Mouse (Mus musculus): ENCODE measurements around the gene Ppp1r1c. TPM values are rescaled to one million over a fixed set of nuclear protein-coding genes. Genes with fewer than 3 reads are reported as not detected.
A peak's percentile ranks its signal among the peaks of the same experiment; 100 is the strongest.
"Not testable (repeated sequence)": the region's sequence is repeated elsewhere in the genome, so short reads cannot be mapped to it uniquely, and the experiment has no call there.

The Ppp1r1c gene
- polyA plus RNA-seq, 1 experiment from 2014 or later, result not detected

GRCm38 (mm10) chr2:79815708-79816484, 108.3 kb downstream of the Ppp1r1c start:
- Histone ChIP-seq H3K36me3 (no peaks in the 10 kb centered on the region), H3K27me3 (ENCODE audit: low read depth, poor library complexity, severe bottlenecking) (no peaks in the 10 kb centered on the region), H3K27ac (no peak overlapping the region), H3K9me3 (replicated peaks) (no peaks in the 10 kb centered on the region), H3K4me1 (no peaks in the 10 kb centered on the region), H3K4me3 (no peak overlapping the region)
- no peak for DNase-seq (ENCODE audit: low spot score)
- 64% methylated on average over 3 of the region's 3 CpGs for WGBS

GRCm38 (mm10) chr2:79819543-79819942, 112.0 kb downstream of the Ppp1r1c start:
- DNase-seq (ENCODE audit: low spot score), result no peak
- Histone ChIP-seq H3K36me3 (no peaks in the 10 kb centered on the region), H3K27me3 (ENCODE audit: low read depth, poor library complexity, severe bottlenecking) (no peaks in the 10 kb centered on the region), H3K4me3 (no peak overlapping the region), H3K27ac (no peak overlapping the region), H3K4me1 (no peaks in the 10 kb centered on the region), H3K9me3 (replicated peaks) (no peaks in the 10 kb centered on the region)
- 88% methylated on average over 3 of the region's 3 CpGs for WGBS

- no peaks in the 10 kb centered on the region for H3K36me3 ChIP-seq
- no peak overlapping the region for H3K27ac ChIP-seq
- no peaks in the 10 kb centered on the region for H3K27me3 ChIP-seq (ENCODE audit: low read depth, poor library complexity, severe bottlenecking)
- H3K4me1 ChIP-seq, result no peaks in the 10 kb centered on the region
- no peak overlapping the region for H3K4me3 ChIP-seq
- H3K9me3 ChIP-seq (replicated peaks), result no peaks in the 10 kb centered on the region
- DNase-seq (ENCODE audit: low spot score), result no peak
- 73% methylated on average over 4 of the region's 4 CpGs for WGBS
Measured at GRCm38 (mm10) chr2:79825853-79826252, 118.3 kb downstream of the Ppp1r1c start.

- Histone ChIP-seq H3K4me3 (no peak overlapping the region), H3K9me3 (replicated peaks) (no peaks in the 10 kb centered on the region), H3K27me3 (ENCODE audit: low read depth, poor library complexity, severe bottlenecking) (no peaks in the 10 kb centered on the region), H3K36me3 (no peaks in the 10 kb centered on the region), H3K27ac (no peak overlapping the region), H3K4me1 (no peaks in the 10 kb centered on the region)
- no peak for DNase-seq (ENCODE audit: low spot score)
- 84% methylated on average over 6 of the region's 6 CpGs for WGBS
Measured at GRCm38 (mm10) chr2:79839090-79839489, 131.5 kb downstream of the Ppp1r1c start.

- Histone ChIP-seq H3K27me3 (ENCODE audit: low read depth, poor library complexity, severe bottlenecking) (no peaks in the 10 kb centered on the region), H3K9me3 (replicated peaks) (no peaks in the 10 kb centered on the region), H3K4me1 (no peaks in the 10 kb centered on the region), H3K36me3 (no peaks in the 10 kb centered on the region), H3K4me3 (no peak overlapping the region), H3K27ac (no peak overlapping the region)
- DNase-seq (ENCODE audit: low spot score), result no peak
- 82% methylated on average over 5 of the region's 5 CpGs for WGBS
Measured at GRCm38 (mm10) chr2:79839513-79839912, 131.9 kb downstream of the Ppp1r1c start.

- not testable (repeated sequence) for DNase-seq (ENCODE audit: low spot score); H3K4me3 ChIP-seq; H3K27me3 ChIP-seq (ENCODE audit: low read depth, poor library complexity, severe bottlenecking); H3K4me1 ChIP-seq; H3K36me3 ChIP-seq; H3K9me3 ChIP-seq (replicated peaks); H3K27ac ChIP-seq
- 87% methylated on average over 13 of the region's 13 CpGs for WGBS
Measured at GRCm38 (mm10) chr2:79847396-79847795, 139.8 kb downstream of the Ppp1r1c start.

DNA sequence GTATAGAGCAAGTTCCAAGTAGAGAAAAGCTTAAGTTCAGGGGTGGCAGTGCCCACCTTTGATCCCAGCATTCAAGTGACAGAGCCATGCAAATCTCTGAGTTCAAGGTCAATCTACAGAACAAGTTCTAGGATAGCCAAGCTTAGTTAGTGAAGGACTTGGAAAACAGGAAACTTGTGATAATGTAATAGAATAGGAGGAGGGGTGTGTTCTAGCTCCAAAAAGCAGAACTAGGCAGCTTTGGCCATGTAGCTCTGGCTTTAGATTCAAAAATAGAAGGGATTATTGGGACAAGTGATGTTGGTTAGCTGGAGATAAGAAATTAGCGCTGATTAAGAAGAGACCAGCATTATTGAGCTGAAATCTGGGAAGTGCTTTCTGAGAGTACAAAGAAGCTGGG, 149.3 kb downstream of the Ppp1r1c start:
- Histone ChIP-seq H3K4me1 (no peaks in the 10 kb centered on the region), H3K27me3 (ENCODE audit: low read depth, poor library complexity, severe bottlenecking) (no peaks in the 10 kb centered on the region), H3K9me3 (replicated peaks) (no peaks in the 10 kb centered on the region), H3K36me3 (no peaks in the 10 kb centered on the region), H3K4me3 (no peak overlapping the region), H3K27ac (no peak overlapping the region)
- 91% methylated on average over 1 of the region's 1 CpGs for WGBS
- DNase-seq (ENCODE audit: low spot score), result no peak

DNA sequence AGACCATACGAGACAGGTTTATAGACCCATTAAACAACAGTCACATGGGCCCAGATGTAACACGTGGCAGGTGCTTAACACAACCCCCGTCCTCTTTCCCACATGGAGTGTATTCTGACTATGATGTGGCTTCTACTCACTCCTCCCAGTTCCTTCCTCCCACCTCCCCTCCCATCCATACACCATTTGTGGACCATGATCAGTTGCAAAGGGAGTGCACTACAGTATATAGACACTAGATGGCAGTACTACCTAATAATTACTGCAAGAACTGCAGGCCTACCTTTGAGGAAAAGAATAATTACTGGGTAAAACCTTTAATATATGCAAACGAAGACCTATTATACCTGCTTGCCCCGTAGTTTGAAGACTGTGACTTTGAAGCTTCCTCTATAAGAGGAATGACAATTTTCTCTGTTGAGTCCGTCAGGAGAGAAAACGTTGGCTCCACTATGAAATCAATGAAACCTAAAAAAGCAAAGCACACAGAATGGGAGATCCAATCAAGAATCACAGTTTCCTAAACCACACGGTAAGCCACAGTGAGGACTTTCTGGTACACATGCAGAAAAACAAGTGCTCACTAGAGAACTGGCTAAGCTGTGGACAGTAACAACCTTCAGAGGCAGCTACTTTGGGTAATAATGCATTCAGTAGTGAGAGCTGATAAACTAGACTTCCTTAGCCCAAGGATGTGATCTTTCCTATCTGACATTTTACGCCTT, 157.9 kb downstream of the Ppp1r1c start:
- Histone ChIP-seq H3K4me1 (peaks cover 2% of the 10 kb centered on the region; the same call in 1 of the 2 replicates), H3K4me3 (no peak overlapping the region), H3K27me3 (ENCODE audit: low read depth, poor library complexity, severe bottlenecking) (no peaks in the 10 kb centered on the region), H3K36me3 (no peaks in the 10 kb centered on the region), H3K27ac (no peak overlapping the region), H3K9me3 (replicated peaks) (no peaks in the 10 kb centered on the region)
- peak; percentile 33 for DNase-seq (ENCODE audit: low spot score)
- WGBS, result 49% methylated on average over 9 of the region's 9 CpGs

Other genes with a start within 250 kb of the Ppp1r1c start
- gene Itprid2, start 72.4 kb upstream of the Ppp1r1c start, polyA plus RNA-seq (2016; fragmentation: Nextera tagmentation; extraction: Ambion mirVana), result 4.4 and 5.6 TPM in 2 replicates